In genomic region chr8:10418013-10418412, GRCm38 (mm10) we compare ENCODE assay signal across 17 mouse cellular contexts.
"Had no signal": no experiment of that assay in that cellular context is flagged by ENCODE, and none has a peak within 500 bp of the region (broad histone marks: within the 10 kb centered on the region; RNA-seq: fewer than 3 reads in every experiment).

No protein-coding gene starts in this region.

- H3K27ac ChIP-seq: neural tube, embryonic 12.5 days; neural tube, embryonic 13.5 days; neural tube, embryonic 15.5 days; stomach, embryonic 15.5 days; stomach, postnatal 0 days had no signal

- DNase-seq: retina, postnatal 1 day; right cerebral cortex, adult 18-20 months; right cerebral cortex, postnatal 14 days; right cerebral cortex, postnatal 25 days; right cerebral cortex, postnatal 4 days; spleen, adult 18-20 months; thymus, adult 18-20 months; thymus, adult 2 months; thymus, postnatal 14 days; thymus, postnatal 25 days; thymus, postnatal 36 days; thymus, postnatal 4 days had no signal

- H3K4me3 ChIP-seq: neural tube, embryonic 12.5 days; neural tube, embryonic 13.5 days; neural tube, embryonic 15.5 days; stomach, embryonic 15.5 days had no signal

- H3K27me3 ChIP-seq: neural tube, embryonic 12.5 days; neural tube, embryonic 13.5 days; neural tube, embryonic 15.5 days; stomach, embryonic 15.5 days had no signal

- H3K9me3 ChIP-seq: neural tube, embryonic 13.5 days; neural tube, embryonic 15.5 days; stomach, embryonic 15.5 days had no signal

- H3K4me1 ChIP-seq: neural tube, embryonic 15.5 days; stomach, embryonic 15.5 days had no signal

- H3K36me3 ChIP-seq: neural tube, embryonic 12.5 days; neural tube, embryonic 13.5 days; neural tube, embryonic 15.5 days; stomach, embryonic 15.5 days had no signal
